Mouse (Mus musculus) lung, adult 2 months (tissue): ENCODE measurements around the gene Lin52. TPM values are rescaled to one million over a fixed set of nuclear protein-coding genes. Genes with fewer than 3 reads are reported as not detected.
A peak's percentile ranks its signal among the peaks of the same experiment; 100 is the strongest.

Source experiments
- DNase-seq: peaks from one replicate; pipeline ENCODE4 v3.0.0; 2022
- H3K4me1 ChIP-seq: fragments of 200-500 bp; 2 replicates; pipeline ENCODE4 v1.6.1; 2011; ENCODE audit warnings: low read length; ENCODE audit not compliant: control insufficient read depth, insufficient read depth
- H3K4me3 ChIP-seq: fragments of 200-500 bp; replicated peaks from 2 replicates; pipeline ENCODE3; 2011; ENCODE audit warnings: low read depth, mild to moderate bottlenecking, control low read depth, low read length; ENCODE audit errors: extremely low read depth
- CTCF ChIP-seq: fragments of 200-500 bp; IDR thresholded peaks from 2 replicates; pipeline ENCODE4 v1.5.1; 2011; ENCODE audit warnings: mild to moderate bottlenecking, low read length, control low read depth; ENCODE audit not compliant: insufficient read depth
- POLR2A ChIP-seq: fragments of 200-500 bp; IDR thresholded peaks from 2 replicates; pipeline ENCODE4 v1.6.1; 2011; ENCODE audit warnings: low read depth, mild to moderate bottlenecking, control low read depth, low read length, borderline replicate concordance; ENCODE audit errors: extremely low read depth
- WGBS: fragments of 180-500 bp; shearing (Covaris S2); methylation state at CpG from one replicate; pipeline ENCODE4 v1.1.7; 2018; 5-methylcytosine and 5-hydroxymethylcytosine counted together
- polyA plus RNA-seq: library from polyadenylated mRNA; depleted of rRNA; stranded (reverse); fragments of >200 nt; gene quantifications from 2 replicates; pipeline ENCODE4 v1.2.3, GENCODE M21; 2012

Gene Lin52
- polyA plus RNA-seq, 1 experiment, result 14.1 TPM

DNA sequence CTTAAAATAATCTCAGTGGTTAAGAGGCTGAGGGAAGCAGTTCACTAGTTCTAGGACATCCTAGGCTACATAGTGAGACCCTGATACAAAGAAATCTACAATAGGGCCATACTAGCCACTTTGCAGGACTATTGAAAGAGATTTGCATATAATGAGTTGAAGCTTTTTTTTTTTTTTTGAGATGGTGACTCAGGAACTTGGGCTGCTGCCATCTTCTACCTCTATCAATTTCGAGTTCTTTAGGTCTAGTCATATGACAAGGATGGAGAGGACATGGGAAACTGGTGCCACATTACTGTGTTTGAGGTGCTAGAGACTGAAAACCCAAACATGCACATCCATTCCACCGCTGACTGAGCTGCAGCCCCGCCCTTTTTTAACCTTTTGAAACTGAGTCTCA, 27.2 kb upstream of the Lin52 start:
- DNase-seq, result no peak
- no peak for TF ChIP-seq POLR2A
- TF ChIP-seq CTCF, result no peak
- 55% methylated on average over 3 of the region's 3 CpGs for WGBS
- Histone ChIP-seq H3K4me1 (no peaks in the 10 kb centered on the region), H3K4me3 (no peak overlapping the region)

DNA sequence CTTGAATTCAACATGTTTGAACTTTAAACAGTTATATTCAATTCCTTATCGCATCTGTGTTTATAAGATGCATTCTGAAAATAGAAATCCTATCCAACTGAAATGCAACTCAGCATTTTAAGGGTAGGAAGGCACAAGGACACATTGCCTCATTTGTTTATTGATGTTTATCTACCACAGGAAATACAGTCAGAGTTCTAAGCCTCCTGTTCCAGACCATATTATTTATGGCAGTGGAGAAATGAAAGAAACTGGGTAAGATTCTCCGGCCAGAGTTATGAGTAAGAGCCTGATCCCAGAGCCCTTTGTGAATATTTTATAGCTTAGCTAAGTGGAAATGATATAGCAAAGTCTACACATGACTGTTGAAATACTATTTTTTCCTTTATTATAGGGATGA, 21.4 kb upstream of the Lin52 start:
- DNase-seq, result no peak
- 52% methylated on average over 2 of the region's 2 CpGs for WGBS
- Histone ChIP-seq H3K4me1 (no peaks in the 10 kb centered on the region), H3K4me3 (no peak overlapping the region)
- TF ChIP-seq POLR2A, result no peak
- TF ChIP-seq CTCF, result no peak

DNA sequence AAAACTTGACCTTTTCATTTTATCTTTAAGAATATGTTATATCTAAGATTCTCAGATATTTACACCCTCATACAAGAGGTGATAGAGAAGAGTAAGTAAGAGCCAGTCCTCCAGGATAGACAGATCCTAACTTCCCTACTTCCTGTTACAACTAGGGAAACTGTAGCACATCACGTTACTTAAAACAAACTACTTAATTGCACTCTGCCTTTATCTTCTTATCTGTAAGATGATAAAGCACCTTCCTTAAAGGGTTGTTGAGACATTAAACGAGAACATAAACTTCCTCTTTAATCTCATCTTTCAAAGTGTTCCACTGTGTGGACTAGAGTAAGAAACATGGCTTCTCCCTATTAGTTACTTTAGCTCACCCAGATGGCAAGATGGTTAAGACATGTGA, 12.5 kb upstream of the Lin52 start:
- no peaks in the 10 kb centered on the region for H3K4me1 ChIP-seq
- WGBS, result 43% methylated on average over 2 of the region's 2 CpGs
- H3K4me3 ChIP-seq, result no peak overlapping the region
- TF ChIP-seq CTCF (no peak), POLR2A (no peak)
- DNase-seq, result no peak

DNA sequence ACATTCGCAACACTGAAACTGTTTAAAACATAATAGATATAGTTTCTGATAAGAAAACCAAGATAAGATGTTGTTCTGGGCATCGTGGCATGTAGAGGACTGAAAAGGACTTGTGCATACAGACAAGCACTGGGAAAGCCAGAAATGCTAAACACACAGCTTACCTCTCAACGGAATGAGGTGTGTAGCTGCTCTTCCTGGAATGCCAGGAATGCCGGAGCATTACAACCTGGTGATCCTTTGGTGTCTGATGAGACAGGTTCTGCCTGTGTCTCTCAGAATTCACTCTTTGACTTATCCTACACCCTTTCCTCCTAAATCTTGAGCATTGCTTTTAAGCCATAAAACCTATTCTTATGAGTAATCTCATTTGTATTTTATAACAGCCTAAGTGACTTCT, 8.7 kb upstream of the Lin52 start:
- TF ChIP-seq POLR2A (no peak), CTCF (no peak)
- no peak for DNase-seq
- H3K4me1 ChIP-seq, result no peaks in the 10 kb centered on the region
- 69% methylated on average over 4 of the region's 4 CpGs for WGBS
- no peak overlapping the region for H3K4me3 ChIP-seq

DNA sequence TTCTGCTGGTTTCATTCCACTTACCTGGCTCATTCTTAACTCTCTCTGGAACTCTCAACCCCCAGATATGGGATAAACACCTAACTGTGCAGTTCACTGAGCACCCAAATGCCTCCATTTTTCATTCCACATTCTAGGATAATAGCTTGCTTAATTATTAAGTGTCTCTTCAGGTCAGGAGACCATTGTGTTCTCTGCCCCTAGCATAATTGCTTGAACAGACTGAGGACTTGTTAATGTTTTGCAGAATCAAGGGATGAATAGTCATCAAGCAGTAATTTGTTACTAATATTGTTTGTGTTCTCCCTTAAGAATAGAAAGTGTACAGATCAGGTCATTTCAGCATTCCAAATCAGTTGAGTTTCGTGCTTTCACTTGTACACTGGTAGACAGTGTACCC, 3.8 kb upstream of the Lin52 start:
- H3K4me1 ChIP-seq, result no peaks in the 10 kb centered on the region; the same call in 1 of the 2 replicates
- WGBS, result 74% methylated on average over 1 of the region's 1 CpGs
- no peak overlapping the region for H3K4me3 ChIP-seq
- TF ChIP-seq POLR2A, result no peak
- TF ChIP-seq CTCF, result no peak
- no peak for DNase-seq

DNA sequence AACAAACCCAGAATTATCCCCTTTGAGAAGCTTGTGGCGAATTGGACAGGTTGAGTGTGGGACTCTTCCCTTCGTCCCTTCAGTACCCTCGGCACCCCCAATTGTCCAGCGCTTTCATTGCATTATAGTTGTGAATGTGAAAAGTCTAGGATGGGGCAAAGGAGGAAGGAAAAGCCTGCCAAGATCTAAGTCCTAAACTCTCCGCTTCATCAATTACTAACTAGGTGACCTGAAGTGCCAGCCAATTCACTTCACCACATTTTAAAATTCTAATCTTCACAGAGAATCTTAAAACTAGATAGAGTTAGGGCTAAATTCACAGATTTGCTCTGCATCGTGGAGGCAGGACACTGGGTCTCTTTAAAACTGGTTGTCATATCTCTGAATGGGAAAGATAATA, 3.0 kb upstream of the Lin52 start:
- H3K4me1 ChIP-seq, result no peaks in the 10 kb centered on the region; the same call in 1 of the 2 replicates
- no peak overlapping the region for H3K4me3 ChIP-seq
- DNase-seq, result no peak
- TF ChIP-seq POLR2A (no peak), CTCF (no peak)
- WGBS, result 90% methylated on average over 6 of the region's 6 CpGs

DNA sequence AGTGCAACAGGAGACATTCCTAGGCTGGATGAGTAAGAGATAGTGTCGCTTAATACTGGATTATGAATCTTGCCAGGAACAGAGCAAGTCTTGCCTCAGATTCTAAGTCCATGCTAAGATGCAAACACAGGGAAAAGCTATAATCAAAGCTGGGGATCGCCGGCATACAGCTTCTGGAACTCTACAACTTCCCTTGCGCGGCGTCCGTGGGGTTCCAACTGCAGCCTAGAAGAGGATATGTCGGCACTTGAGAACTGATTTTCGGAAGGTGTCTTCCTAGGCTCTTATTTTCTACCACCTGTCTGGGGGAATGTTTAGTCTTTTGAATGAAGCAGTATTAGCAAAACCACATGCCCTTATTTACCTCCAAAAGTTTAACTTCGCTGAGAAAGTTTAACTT, 1.3 kb upstream of the Lin52 start:
- peaks cover 2% of the 10 kb centered on the region; the same call in 1 of the 2 replicates for H3K4me1 ChIP-seq
- H3K4me3 ChIP-seq, result no peak overlapping the region
- TF ChIP-seq CTCF, result no peak
- no peak for TF ChIP-seq POLR2A
- DNase-seq, result no peak
- WGBS, result 51% methylated on average over 10 of the region's 10 CpGs

DNA sequence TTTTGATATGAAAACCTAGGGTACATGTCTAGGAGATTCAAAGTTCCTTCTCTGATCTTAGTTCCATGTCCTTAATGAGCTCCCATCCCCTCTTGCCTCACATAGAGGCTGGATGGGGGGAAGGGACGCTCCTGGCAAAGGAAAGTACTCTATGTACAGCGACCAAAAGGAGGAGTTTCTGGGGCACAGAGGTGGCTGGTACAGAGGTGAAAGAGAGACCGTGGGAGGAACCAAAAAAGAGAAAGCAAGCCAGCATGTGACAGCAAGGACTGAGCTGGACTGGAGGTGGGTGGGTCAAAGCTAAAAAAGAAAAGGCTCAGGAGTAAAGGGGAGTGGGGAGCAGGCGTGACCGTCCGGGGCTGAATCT, 888 bp upstream of the Lin52 start:
- TF ChIP-seq CTCF (no peak), POLR2A (no peak)
- Histone ChIP-seq H3K4me3 (peak overlapping the region; percentile 73), H3K4me1 (peaks cover 2% of the 10 kb centered on the region; the same call in 1 of the 2 replicates)
- WGBS, result under 1% methylated on average over 6 of the region's 6 CpGs
- no peak for DNase-seq

DNA sequence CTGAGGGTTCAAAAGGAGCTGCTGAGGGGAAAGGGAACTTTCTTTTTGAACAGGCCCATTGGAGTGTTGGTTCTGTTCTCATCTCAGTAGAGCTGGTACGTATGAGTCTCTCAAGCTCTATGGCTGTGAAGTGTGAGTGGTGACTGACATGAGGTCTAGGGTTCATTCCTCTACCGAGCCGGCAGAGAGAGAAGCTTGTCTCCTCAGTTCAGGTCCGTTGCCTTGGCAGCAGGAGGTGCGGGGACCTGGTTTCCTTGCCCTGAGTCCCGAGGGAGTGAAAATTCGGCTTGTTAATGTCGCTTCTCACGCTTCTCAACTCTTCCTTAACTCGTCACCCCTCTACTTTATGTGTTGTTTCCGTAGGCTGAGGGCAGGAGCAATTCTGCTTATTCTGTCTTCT, 579 bp downstream of the Lin52 start:
- 4% methylated on average over 11 of the region's 11 CpGs for WGBS
- peak; percentile 12 for DNase-seq
- peak overlapping the region; percentile 74 for H3K4me3 ChIP-seq
- peaks cover 2% of the 10 kb centered on the region; the same call in 1 of the 2 replicates for H3K4me1 ChIP-seq
- no peak for TF ChIP-seq CTCF
- TF ChIP-seq POLR2A, result no peak

DNA sequence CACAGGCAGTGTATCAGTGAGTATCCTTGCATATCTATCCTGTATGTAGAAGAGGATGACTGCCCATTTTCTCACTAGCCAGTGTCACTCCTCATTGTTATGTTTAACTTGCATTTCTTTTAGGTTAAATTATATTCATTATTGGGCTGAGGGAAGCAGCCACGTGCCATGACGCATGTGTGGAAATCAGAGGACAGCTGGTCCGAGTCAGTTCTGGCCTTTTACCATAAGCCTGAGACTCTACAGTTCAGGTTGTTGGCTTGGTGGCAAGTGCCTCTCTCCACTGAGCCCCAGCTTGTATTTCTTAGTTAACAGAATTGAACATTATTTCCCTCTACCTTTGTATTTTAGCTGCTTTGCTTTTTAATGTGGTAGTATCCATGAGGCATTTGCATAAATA, 5.7 kb downstream of the Lin52 start:
- no peak for DNase-seq
- Histone ChIP-seq H3K4me3 (no peak overlapping the region), H3K4me1 (peaks cover 2% of the 10 kb centered on the region; the same call in 1 of the 2 replicates)
- TF ChIP-seq CTCF (no peak), POLR2A (no peak)
- 94% methylated on average over 3 of the region's 3 CpGs for WGBS
